Mouse (Mus musculus): ENCODE measurements around the gene Dhcr24. TPM values are rescaled to one million over a fixed set of nuclear protein-coding genes. Genes with fewer than 3 reads are reported as not detected.

Gene Dhcr24
- total RNA-seq (2021): 100 to 1,000 TPM; 133 to 143 TPM

GRCm38 (mm10) chr4:106560846-106561781 is at the start of gene Dhcr24:
Dhcr24 (plus strand) TSS chr4:106561038.
- DNase-seq (ENCODE audit: extremely low spot score in 1 of 2, low spot score in 2 of 2): peak; percentile 94 to 96
- intact Hi-C loops (cut with DNase I): no loop called here

DNA sequence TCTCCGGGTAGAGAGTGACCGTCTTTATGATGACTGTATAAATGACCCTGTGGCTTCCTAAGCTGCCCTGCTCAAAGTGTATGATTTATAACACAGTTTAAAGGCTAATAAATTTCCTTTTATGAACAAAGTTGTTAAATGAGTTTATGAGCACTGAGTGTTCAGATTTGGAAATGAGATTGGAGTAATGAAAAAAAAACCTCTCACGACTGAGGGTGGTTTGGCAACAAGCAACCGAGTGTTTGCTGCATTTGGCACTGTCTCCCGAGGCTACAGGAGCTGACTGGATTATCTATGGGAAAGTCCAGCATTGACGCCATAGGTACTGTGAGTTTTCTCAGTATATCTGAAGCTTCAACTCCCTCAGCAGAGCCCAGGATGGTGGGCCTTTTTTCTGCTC is 46.2 kb upstream of the Dhcr24 start:
- DNase-seq (ENCODE audit: extremely low spot score in 1 of 2, low spot score in 2 of 2): no peak
- intact Hi-C loops (cut with DNase I): no loop called here

- intact Hi-C loops (cut with DNase I): no loop called here
- DNase-seq (ENCODE audit: extremely low spot score in 1 of 2, low spot score in 2 of 2): no peak
Observed at GRCm38 (mm10) chr4:106522547-106522946, 38.3 kb upstream of the Dhcr24 start.

GRCm38 (mm10) chr4:106524131-106524530 is 36.7 kb upstream of the Dhcr24 start:
- intact Hi-C loops (cut with DNase I): no loop called here
- no peak for DNase-seq (ENCODE audit: extremely low spot score in 1 of 2, low spot score in 2 of 2)

DNA sequence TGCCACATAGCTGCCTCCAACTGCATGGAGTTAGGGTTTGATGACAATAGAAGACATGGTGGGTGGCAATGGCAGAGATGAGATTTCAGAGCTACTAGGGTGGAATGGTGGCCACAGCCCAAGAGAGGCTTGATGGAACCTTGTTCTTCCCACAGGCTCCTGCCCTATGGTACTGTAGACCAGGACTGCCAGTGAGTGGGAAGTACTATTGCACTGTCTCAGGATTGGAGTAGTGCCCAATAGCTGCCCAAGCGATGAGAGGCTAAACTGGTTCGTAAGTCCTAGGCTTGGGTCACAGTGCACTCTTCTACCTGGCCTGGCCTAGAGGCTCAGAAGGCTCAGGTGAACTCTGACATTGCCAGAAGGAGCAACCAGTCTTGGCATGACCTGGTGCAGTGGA is 35.8 kb upstream of the Dhcr24 start:
- no peak for DNase-seq (ENCODE audit: extremely low spot score in 1 of 2, low spot score in 2 of 2)
- intact Hi-C loops (cut with DNase I): no loop called here

DNA sequence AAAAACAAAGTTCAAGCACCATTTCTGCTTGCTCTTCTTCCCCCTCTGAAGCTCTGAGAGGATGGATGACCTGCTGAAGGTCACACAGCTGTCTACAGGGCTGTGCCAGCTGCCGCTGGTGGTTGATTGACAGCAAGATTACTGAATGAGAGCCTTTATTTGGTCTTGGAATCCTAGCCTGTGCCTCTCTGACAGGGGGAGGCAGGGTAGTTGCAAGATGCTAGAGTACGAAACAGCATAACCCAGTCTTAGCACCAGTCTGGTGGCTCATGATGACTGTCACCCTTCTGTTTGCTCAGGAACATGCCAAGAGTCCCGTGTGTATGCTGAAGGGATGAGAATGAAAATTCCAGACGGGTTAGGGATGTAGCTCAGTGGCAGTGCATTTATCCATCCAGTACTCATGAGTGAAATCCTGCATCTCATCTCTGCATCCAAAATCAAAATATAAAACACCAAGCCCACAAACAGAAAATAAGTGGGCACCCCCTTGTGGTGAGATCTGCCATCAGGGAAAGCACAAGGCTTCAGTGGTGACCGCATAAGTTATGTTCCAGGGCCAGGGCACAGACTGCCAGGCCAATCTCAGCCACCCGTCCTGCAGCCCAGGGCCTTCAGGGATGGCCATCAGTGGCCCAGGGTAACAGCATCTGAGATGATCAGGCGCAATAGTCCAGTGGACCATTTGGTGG is 32.8 kb upstream of the Dhcr24 start:
- intact Hi-C loops (cut with DNase I): no loop called here
- peak in 1 of 2 experiments; percentile 36 for DNase-seq (ENCODE audit: extremely low spot score in 1 of 2, low spot score in 2 of 2)

DNA sequence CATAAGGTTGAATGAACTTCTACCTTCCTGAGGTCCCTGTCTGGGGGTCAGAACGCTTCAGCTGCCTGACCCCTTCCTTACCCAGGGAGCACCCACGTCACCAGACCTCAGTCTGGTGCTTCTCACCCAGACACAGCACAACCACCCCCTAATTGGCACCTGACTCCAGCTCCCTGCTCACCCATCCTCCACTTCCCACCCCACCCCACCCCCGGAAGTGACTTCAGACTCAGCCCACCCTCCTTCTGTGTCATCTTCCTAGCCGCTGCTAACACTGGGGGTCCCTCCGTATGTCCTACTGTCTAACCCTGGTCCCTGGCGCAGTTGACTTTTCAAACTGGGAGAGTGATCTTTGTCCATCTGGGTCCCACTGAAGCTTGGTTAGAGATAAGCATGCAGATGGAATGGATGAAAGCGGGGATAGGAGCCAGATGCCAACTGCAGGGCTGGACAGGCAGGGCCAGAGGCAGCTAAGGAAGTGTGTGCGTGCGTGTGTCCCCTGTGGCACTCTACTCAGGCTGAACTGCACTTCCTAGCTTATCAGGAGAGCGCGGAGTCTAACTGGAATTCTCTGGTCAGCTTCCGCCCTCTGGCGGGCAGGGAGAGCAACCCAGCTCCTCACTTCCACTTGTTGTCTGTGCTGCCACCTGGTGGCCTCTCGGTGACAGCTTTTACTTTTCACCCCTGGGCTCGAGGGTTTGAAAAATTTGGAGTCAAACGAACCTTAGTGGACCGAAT is 31.3 kb upstream of the Dhcr24 start:
- DNase-seq (ENCODE audit: extremely low spot score in 1 of 2, low spot score in 2 of 2): peak; percentile 87 to 92
- intact Hi-C loops (cut with DNase I): loop anchor here (1.0 kb wide), 1 partner anchor 55 kb away; no protein-coding TSS in a partner anchor

- intact Hi-C loops (cut with DNase I): no loop called here
- no peak for DNase-seq (ENCODE audit: extremely low spot score in 1 of 2, low spot score in 2 of 2)
Observed at GRCm38 (mm10) chr4:106530113-106530482, 30.7 kb upstream of the Dhcr24 start.

DNA sequence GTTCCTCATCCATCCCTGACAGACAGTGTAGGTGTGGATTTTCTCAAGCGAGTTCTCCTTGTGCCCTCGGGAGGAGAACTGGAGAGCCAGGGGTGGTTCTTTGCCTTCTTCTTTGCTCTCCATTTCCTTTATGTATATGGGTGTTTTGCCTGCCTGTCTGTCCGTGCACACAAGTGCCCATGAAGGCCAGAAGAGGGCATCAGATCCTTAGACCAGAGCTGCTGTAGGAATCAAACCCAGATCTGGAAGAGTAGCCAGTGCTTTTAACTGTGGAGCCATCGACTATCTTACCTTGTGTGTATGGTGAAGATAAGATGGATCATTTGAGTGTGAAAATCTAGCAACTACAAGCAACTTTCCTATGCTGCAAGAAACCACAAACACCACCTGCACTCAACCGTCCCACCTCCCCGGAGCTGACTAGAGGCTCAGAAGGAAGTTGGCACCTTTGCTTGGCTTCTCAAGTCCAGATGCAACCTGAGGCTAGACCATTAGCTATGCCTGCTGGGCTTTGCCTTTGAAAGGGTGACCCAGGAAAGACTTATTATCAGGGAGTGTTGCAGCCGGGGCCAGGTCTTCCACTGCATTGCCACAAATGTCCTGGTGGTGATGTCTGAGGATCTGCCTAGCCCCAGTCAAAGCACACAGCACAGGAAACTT is 27.3 kb upstream of the Dhcr24 start:
- intact Hi-C loops (cut with DNase I): no loop called here
- no peak for DNase-seq (ENCODE audit: extremely low spot score in 1 of 2, low spot score in 2 of 2)

DNA sequence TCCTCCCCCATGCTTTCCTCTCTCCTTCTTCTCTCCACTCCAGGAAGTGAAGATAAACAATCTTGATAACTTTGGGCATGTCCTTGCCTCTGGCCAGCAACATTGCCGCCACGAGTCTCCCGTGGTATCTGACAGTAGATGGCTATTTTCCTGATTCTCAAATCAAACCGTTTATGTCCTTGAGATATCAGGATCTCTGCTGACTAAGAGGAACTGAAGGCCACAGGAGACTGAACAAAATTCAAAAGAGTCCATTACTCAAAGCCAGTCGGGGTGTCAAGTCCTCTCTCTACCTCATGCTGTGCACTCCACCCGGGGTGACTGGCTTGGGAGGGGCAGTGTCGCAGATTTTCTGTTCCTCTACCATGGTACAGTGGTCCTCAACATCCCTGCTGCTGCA is 26.6 kb upstream of the Dhcr24 start:
- no peak for DNase-seq (ENCODE audit: extremely low spot score in 1 of 2, low spot score in 2 of 2)
- intact Hi-C loops (cut with DNase I): no loop called here

DNA sequence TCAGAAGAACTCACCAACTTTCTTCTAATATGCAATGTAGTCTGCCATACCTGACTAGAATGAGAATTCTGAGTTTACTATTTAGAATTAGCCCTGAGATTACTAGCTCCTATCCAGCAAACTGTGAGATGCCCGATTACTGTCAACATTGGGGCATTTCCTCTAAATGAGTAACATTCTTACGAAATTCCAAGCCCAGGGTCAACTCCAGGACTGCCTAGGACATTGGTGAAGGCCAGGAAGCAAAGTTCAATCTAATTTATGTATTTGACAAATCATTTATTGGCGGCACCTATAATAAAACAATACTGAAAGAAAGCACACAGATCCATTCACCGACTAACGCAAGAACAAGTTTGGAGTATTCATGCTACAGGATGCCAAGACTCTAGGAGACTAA is 21.1 kb upstream of the Dhcr24 start:
- intact Hi-C loops (cut with DNase I): no loop called here

DNA sequence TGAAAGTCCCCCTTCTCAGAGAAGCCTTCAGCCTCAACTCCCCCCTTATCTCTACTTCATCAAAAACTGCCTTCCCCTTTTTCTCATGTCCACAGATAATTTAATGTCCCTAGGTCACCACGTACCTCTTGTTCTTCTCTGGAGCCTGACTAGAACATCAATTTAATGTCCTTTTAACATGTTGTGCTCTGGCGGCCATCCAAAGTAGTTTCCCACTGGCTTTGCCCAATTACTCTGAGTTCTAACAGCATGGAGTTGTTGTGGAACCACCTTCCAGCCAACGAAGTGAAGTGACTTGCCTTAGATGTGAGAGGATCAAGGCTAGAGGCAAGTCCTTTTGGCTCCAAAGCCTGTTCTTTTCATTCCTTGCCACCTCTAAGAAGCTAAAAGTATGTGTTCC is 19.3 kb upstream of the Dhcr24 start:
- intact Hi-C loops (cut with DNase I): no loop called here

More for the DNA sequence above, 21.1 kb upstream of the Dhcr24 start:
- DNase-seq (ENCODE audit: extremely low spot score in 1 of 2, low spot score in 2 of 2): no peak

GRCm38 (mm10) chr4:106542211-106542610 is 18.6 kb upstream of the Dhcr24 start:
- intact Hi-C loops (cut with DNase I): no loop called here
- no peak for DNase-seq (ENCODE audit: extremely low spot score in 1 of 2, low spot score in 2 of 2)

More for the DNA sequence above, 19.3 kb upstream of the Dhcr24 start:
- no peak for DNase-seq (ENCODE audit: extremely low spot score in 1 of 2, low spot score in 2 of 2)

- intact Hi-C loops (cut with DNase I): no loop called here
- no peak for DNase-seq (ENCODE audit: extremely low spot score in 1 of 2, low spot score in 2 of 2)
Observed at GRCm38 (mm10) chr4:106545817-106546373, 14.9 kb upstream of the Dhcr24 start.

DNA sequence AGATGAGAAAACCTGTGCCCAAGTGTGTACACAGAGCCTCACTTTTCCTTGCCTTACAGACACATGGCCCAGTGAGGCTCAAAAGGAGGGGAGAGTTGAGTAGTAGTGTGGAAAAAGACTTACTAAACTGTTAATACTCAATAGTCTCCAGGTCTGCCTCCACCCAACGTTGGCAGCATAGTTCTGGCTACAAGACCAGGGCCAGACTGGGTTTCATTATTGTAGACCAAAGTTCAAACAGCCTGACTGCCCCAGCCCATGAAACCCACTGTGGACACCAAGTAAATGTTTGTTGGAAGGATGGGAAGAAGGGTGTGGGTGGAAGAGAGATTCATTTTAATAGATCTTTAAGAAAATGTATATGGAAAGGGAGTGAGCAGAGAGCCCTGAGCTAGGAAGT is 13.9 kb upstream of the Dhcr24 start:
- intact Hi-C loops (cut with DNase I): no loop called here
- no peak for DNase-seq (ENCODE audit: extremely low spot score in 1 of 2, low spot score in 2 of 2)

DNA sequence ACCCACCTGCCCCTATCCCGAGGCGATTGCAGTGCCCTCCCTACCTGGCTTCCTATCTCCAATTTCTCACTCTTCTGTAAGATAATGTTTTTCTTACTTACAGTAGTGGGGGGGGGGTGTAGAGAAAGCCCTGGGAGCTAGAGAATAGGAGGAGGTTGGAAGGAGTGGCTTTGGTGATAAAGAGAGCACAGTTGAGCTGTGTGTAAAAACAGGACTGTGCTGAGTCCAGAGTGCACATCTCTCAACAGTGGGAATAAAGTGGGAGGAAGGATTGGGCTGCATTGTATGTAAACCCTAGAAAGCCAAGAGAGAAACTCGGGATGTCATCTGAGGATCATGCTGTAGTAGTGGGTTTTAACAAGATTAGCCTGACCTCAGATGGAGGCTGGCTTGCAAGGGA is 12.7 kb upstream of the Dhcr24 start:
- intact Hi-C loops (cut with DNase I): no loop called here
- DNase-seq (ENCODE audit: extremely low spot score in 1 of 2, low spot score in 2 of 2): no peak

GRCm38 (mm10) chr4:106550516-106551166 is 10.2 kb upstream of the Dhcr24 start:
- intact Hi-C loops (cut with DNase I): no loop called here
- no peak for DNase-seq (ENCODE audit: extremely low spot score in 1 of 2, low spot score in 2 of 2)

GRCm38 (mm10) chr4:106557262-106557661 is 3.6 kb upstream of the Dhcr24 start:
- intact Hi-C loops (cut with DNase I): no loop called here
- no peak for DNase-seq (ENCODE audit: extremely low spot score in 1 of 2, low spot score in 2 of 2)
